Comparison of ENCODE assay signal across 9 mouse cellular contexts in the genomic region with DNA sequence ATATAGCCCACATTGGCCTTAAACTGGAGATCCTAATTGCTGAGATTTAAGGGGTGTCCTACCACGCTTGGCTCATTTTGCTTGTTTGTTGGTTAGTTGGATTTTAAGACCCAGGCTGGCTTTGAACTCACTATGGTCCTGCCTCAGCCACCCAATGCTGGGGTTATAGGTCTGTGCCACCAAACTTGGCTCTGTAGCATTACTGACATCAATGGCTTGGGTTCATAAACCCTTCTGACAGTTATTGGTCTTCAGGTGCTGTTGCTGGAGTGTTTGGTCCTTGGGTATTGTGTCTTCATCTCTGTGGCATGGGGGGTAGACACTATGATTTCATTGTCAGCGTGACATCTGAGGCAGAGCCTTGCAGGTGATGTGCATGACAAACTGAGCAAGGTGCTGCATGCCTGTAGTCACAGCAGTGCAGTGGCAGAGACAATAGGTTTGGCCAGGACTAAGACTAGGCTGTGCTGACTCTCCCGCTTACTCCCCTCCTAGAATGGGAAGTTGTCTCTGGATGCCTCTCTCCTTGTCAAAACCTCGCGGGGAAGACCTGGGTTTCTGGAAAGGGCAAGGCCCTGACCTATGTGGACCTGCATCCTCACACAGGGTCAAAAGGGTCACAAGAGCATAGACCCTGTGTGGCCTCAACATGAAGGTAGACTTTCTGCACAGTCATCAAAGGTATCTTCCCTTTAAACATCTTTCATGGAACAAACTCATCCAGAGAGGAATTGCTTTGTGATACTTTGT. TPM values are rescaled to one million over a fixed set of nuclear protein-coding genes. Genes with fewer than 3 reads are reported as not detected.
DNase-seq lines count a peak whose midpoint lies in the region; ATAC-seq and TF ChIP-seq lines count a peak whose summit lies in the region.
"Had no signal": no experiment of that assay in that cellular context is flagged by ENCODE, and none has a peak within 500 bp of the region (broad histone marks: within the 10 kb centered on the region; RNA-seq: fewer than 3 reads in every experiment).

No protein-coding gene starts in this region.

- H3K9me3 ChIP-seq in heart, embryonic 10.5 days = peaks cover 90% of the 10 kb centered on the region
- peaks cover 29% of the 10 kb centered on the region for H3K9me3 ChIP-seq in CH12.LX (replicated peaks; ENCODE audit: low read length)
- H3K9me3 ChIP-seq in hindbrain, embryonic 14.5 days (ENCODE audit: control insufficient read depth, low read length) = peaks cover 95% of the 10 kb centered on the region
- peaks cover 87% of the 10 kb centered on the region for H3K9me3 ChIP-seq in midbrain, embryonic 13.5 days

- in situ Hi-C loops in CH12.LX (cut with MboI; ENCODE audit: low pct_ligation_motif_present, low pct_unique_long_range_greater_than_20kb, low sequenced_read_pairs) = no loop called here

- no peaks in the 10 kb centered on the region for H3K36me3 ChIP-seq in heart, embryonic 10.5 days
- no peaks in the 10 kb centered on the region for H3K36me3 ChIP-seq in CH12.LX (replicated peaks in 1 of 2; ENCODE audit: control insufficient read depth in 1 of 2, insufficient read depth in 1 of 2, low read length in 1 of 2)
- no peaks in the 10 kb centered on the region for H3K36me3 ChIP-seq in hindbrain, embryonic 14.5 days (replicated peaks; ENCODE audit: control insufficient read depth, insufficient read depth)
- no peaks in the 10 kb centered on the region for H3K36me3 ChIP-seq in midbrain, embryonic 13.5 days

- H3K4me3 ChIP-seq in heart, embryonic 10.5 days = no peak overlapping the region
- H3K4me3 ChIP-seq in CH12.LX (replicated peaks in 1 of 3; ENCODE audit: low read depth in 2 of 3, low read length in 2 of 3, poor library complexity in 1 of 3) = no peak overlapping the region
- no peak overlapping the region for H3K4me3 ChIP-seq in hindbrain, embryonic 14.5 days (replicated peaks; ENCODE audit: low read length)
- H3K4me3 ChIP-seq in midbrain, embryonic 13.5 days (replicated peaks) = no peak overlapping the region

- WGBS in heart, embryonic 10.5 days = 40% methylated on average over 5 of the region's 5 CpGs
- WGBS in hindbrain, embryonic 14.5 days = 45% methylated on average over 5 of the region's 5 CpGs
- 46% methylated on average over 5 of the region's 5 CpGs for WGBS in midbrain, embryonic 13.5 days

- dilution Hi-C loops in CH12.LX (cut with MboI; ENCODE audit: extremely low pct_ligation_motif_present, extremely low pct_unique_long_range_greater_than_20kb, low sequenced_read_pairs) = no loop called here

- H3K27ac ChIP-seq in heart, embryonic 10.5 days = no peak overlapping the region
- H3K27ac ChIP-seq in CH12.LX (ENCODE audit: insufficient read depth, low read depth) = no peak overlapping the region
- H3K27ac ChIP-seq in hindbrain, embryonic 14.5 days = no peak overlapping the region
- no peak overlapping the region for H3K27ac ChIP-seq in midbrain, embryonic 13.5 days

- no peak overlapping the region for H3K9ac ChIP-seq in CH12.LX (ENCODE audit: insufficient read depth, low read depth)
- no peak overlapping the region for H3K9ac ChIP-seq in hindbrain, embryonic 14.5 days
- no peak overlapping the region for H3K9ac ChIP-seq in midbrain, embryonic 13.5 days (replicated peaks)

- DNase-seq in heart, embryonic 10.5 days (ENCODE audit: low spot score) = peak; percentile 82
- no peak for DNase-seq in heart, postnatal 4 days
- DNase-seq in CH12.LX (ENCODE audit: extremely low read depth) = no peak
- DNase-seq in hindbrain, embryonic 14.5 days (ENCODE audit: low spot score) = peak; percentile 27
- no peak for DNase-seq in gastrocnemius, postnatal 25 days
- DNase-seq in layer of hippocampus, adult 18-20 months (ENCODE audit: low spot score in 2 of 2) = no peak
- DNase-seq: heart, adult 18-20 months had no signal

- peak; percentile 17; the same call in 1 of the 2 replicates for ATAC-seq in hindbrain, embryonic 14.5 days (ENCODE audit: low FRiP score)
- ATAC-seq in midbrain, embryonic 13.5 days = peak; percentile 13; the same call in 1 of the 2 replicates
- ATAC-seq in megakaryocyte-erythroid progenitor cell, adult 5-6 weeks (replicated peaks; ENCODE audit: low FRiP score, low TSS enrichment, poor library complexity, severe bottlenecking) = no peak

- no peak for TF ChIP-seq CTCF in CH12.LX (conservative IDR thresholded peaks at IDR 0.05 in 1 of 2, IDR thresholded peaks at IDR 0.05 in 1 of 2; ENCODE audit: low read depth in 2 of 2, low read length in 2 of 2)

- no peak for TF ChIP-seq EP300 in CH12.LX (IDR thresholded peaks at IDR 0.05; ENCODE audit: low read length)

- H3K27me3 ChIP-seq in heart, embryonic 10.5 days (ENCODE audit: insufficient read depth, poor library complexity, severe bottlenecking) = no peaks in the 10 kb centered on the region
- peaks cover 36% of the 10 kb centered on the region for H3K27me3 ChIP-seq in CH12.LX (replicated peaks)
- no peaks in the 10 kb centered on the region for H3K27me3 ChIP-seq in hindbrain, embryonic 14.5 days (ENCODE audit: control insufficient read depth, insufficient read depth, low read length)
- no peaks in the 10 kb centered on the region for H3K27me3 ChIP-seq in midbrain, embryonic 13.5 days

- TF ChIP-seq RAD21 in CH12.LX (IDR thresholded peaks at IDR 0.05; ENCODE audit: low read depth, low read length) = no peak

- H3K4me1 ChIP-seq in heart, embryonic 10.5 days = no peaks in the 10 kb centered on the region
- no peaks in the 10 kb centered on the region for H3K4me1 ChIP-seq in CH12.LX (ENCODE audit: control insufficient read depth in 1 of 2, insufficient read depth in 2 of 2)
- H3K4me1 ChIP-seq in hindbrain, embryonic 14.5 days (replicated peaks; ENCODE audit: control insufficient read depth, insufficient read depth, low read length) = no peaks in the 10 kb centered on the region
- no peaks in the 10 kb centered on the region for H3K4me1 ChIP-seq in midbrain, embryonic 13.5 days (replicated peaks)

- no peak overlapping the region for H3K4me2 ChIP-seq in CH12.LX (ENCODE audit: insufficient read depth, low read depth, poor library complexity, severe bottlenecking)
- no peak overlapping the region for H3K4me2 ChIP-seq in hindbrain, embryonic 14.5 days (replicated peaks)
- H3K4me2 ChIP-seq in midbrain, embryonic 13.5 days (replicated peaks) = no peak overlapping the region

- H3K79me2 ChIP-seq in CH12.LX (replicated peaks; ENCODE audit: control insufficient read depth, extremely low read depth, insufficient read depth, poor library complexity, severe bottlenecking) = no peaks in the 10 kb centered on the region

- TF ChIP-seq POLR2A in CH12.LX (IDR thresholded peaks at IDR 0.05; ENCODE audit: low read depth, low read length) = no peak

TF ChIP-seq in CH12.LX, 34 proteins besides CTCF, POLR2A, EP300 and RAD21:
- TF ChIP-seq ELF1 (IDR thresholded peaks at IDR 0.05; ENCODE audit: low read depth, low read length) = no peak
- 0 out of 2 replicates have a peak, but pooled peaks have one; percentile 13 for TF ChIP-seq MAFK (IDR thresholded peaks at IDR 0.05; ENCODE audit: insufficient replicate concordance, low read length)
- TF ChIP-seq CHD2 (IDR thresholded peaks at IDR 0.05; ENCODE audit: low read length) = 0 out of 2 replicates have a peak, but pooled peaks have one; percentile 10

RNA-seq across cellular contexts. Expression of a gene that starts 23.0 kb away (rescaled TPM):
- 0.11 and 0.15 TPM in 2 replicates for polyA plus RNA-seq in heart, embryonic 10.5 days (2016; fragmentation: Nextera tagmentation; extraction: Ambion mirVana)
- not detected for total RNA-seq in heart, postnatal 4 days (2021)
- total RNA-seq in CH12.LX (2012; rRNA removed) (not detected in 2 replicates), CH12.LX (2014; rRNA removed) (not detected in 2 replicates)
- not detected in 2 replicates for polyA plus RNA-seq in CH12.LX (2012; ENCODE audit: insufficient read length, low read depth)
- polyA plus RNA-seq in hindbrain, embryonic 14.5 days (2014; fragmentation: Nextera tagmentation; extraction: Ambion mirVana) = 0.10 and 0.17 TPM in 2 replicates
- 0.04 TPM in 1 of 2 replicates, not detected in the other for polyA plus RNA-seq in midbrain, embryonic 13.5 days (2015; fragmentation: Nextera tagmentation; extraction: Ambion mirVana)
- not detected for total RNA-seq in gastrocnemius, postnatal 25 days (2021)
- not detected in 2 replicates for total RNA-seq in megakaryocyte-erythroid progenitor cell, adult 5-6 weeks (2014; fragmentation: Nextera tagmentation)
- not detected in 2 replicates for total RNA-seq in megakaryocyte-erythroid progenitor cell, adult 5-6 weeks (2017)
- total RNA-seq in layer of hippocampus, adult 18-20 months (2021) = under 1 TPM in 1 of 2 experiments, not detected in 1; 0.08 TPM
- total RNA-seq: heart, adult 18-20 months had no signal

RNA-seq across cellular contexts. Expression of a gene that starts 23.0 kb away (rescaled TPM):
- polyA plus RNA-seq in heart, embryonic 10.5 days (2016; fragmentation: Nextera tagmentation; extraction: Ambion mirVana) = 143 and 155 TPM in 2 replicates
- total RNA-seq in heart, postnatal 4 days (2021) = 100 to 1,000 TPM in 1 of 2 experiments, 10 to 100 TPM in 1; 97.1 to 100 TPM
- total RNA-seq in CH12.LX (2012; rRNA removed) (65.2 and 69.8 TPM in 2 replicates), CH12.LX (2014; rRNA removed) (74.1 and 80.8 TPM in 2 replicates)
- 64.8 and 67.6 TPM in 2 replicates for polyA plus RNA-seq in CH12.LX (2012; ENCODE audit: insufficient read length, low read depth)
- polyA plus RNA-seq in hindbrain, embryonic 14.5 days (2014; fragmentation: Nextera tagmentation; extraction: Ambion mirVana) = 64.1 and 64.5 TPM in 2 replicates
- polyA plus RNA-seq in midbrain, embryonic 13.5 days (2015; fragmentation: Nextera tagmentation; extraction: Ambion mirVana) = 107 and 110 TPM in 2 replicates
- 1 to 10 TPM; 7.8 to 8.7 TPM for total RNA-seq in gastrocnemius, postnatal 25 days (2021)
- total RNA-seq in megakaryocyte-erythroid progenitor cell, adult 5-6 weeks (2014; fragmentation: Nextera tagmentation) = 203 and 209 TPM in 2 replicates
- 173 and 190 TPM in 2 replicates for total RNA-seq in megakaryocyte-erythroid progenitor cell, adult 5-6 weeks (2017)
- total RNA-seq in layer of hippocampus, adult 18-20 months (2021) = 10 to 100 TPM; 33.1 to 39.1 TPM

Comparison
In these comparisons a context has a peak if more than half of its experiments do, and no peak if none do; other contexts are left out.
1. DNase-seq: peak in heart, embryonic 10.5 days (single experiment) and hindbrain, embryonic 14.5 days (single experiment); none in heart, postnatal 4 days (single experiment), CH12.LX (single experiment), gastrocnemius, postnatal 25 days (single experiment) and layer of hippocampus, adult 18-20 months (0 of 2).